Mouse (Mus musculus) liver, embryonic 14.5 days (tissue): Measurements from ENCODE around the gene Gm12184.

ENCODE experiments used
- CTCF ChIP-seq: IDR thresholded peaks from 2 replicates; pipeline ENCODE4 v1.5.1; 2016; ENCODE audit warnings: antibody characterized with exemption, low read depth, control low read depth
- EP300 ChIP-seq: IDR thresholded peaks from 2 replicates; pipeline ENCODE4 v1.6.1; 2016; ENCODE audit warnings: antibody characterized with exemption, low read depth

DNA sequence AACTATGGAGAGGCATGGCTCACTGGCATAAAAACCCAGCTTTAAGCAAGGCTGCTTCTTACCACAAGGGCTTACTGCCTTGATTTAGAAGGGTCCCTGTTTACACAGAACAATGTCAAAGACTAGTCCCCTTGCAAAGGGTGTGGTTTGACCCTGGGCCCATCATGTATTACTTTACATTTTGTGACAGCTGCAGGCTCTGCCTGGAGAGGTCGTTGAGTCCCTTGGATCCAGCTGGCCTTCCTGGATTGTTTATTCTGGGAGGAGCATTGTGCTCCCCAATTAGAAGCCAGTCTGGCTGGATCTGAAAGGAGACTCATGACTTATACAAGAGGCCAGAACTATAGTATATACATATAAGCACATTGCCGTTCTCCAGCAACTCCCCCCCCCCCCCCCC lies 23.8 kb upstream of the Gm12184 start:
- TF ChIP-seq CTCF: no peak
- no peak for TF ChIP-seq EP300
